Mouse (Mus musculus) kidney, adult 2 months (tissue): ENCODE data around the gene Gm498. TPM values are rescaled to one million over a fixed set of nuclear protein-coding genes. Genes with fewer than 3 reads are reported as not detected.

Experiments
- DNase-seq: peaks from one replicate; pipeline ENCODE4 v3.0.0; 2021
- H3K27ac ChIP-seq: fragments of 200-500 bp; 2 replicates; pipeline ENCODE4 v1.5.1; 2012; ENCODE audit warnings: low read depth, low read length, control low read depth, inconsistent platforms; ENCODE audit not compliant: insufficient read depth
- H3K27me3 ChIP-seq: fragments of 200-500 bp; replicated peaks from 2 replicates; pipeline ENCODE4 v1.6.1; 2012; ENCODE audit warnings: mild to moderate bottlenecking, moderate library complexity, low read length, inconsistent platforms; ENCODE audit not compliant: control insufficient read depth, insufficient read depth
- H3K36me3 ChIP-seq: fragments of 200-500 bp; 2 replicates; pipeline ENCODE4 v1.6.1; 2012; ENCODE audit warnings: mild to moderate bottlenecking, moderate library complexity, low read length, inconsistent platforms; ENCODE audit not compliant: control insufficient read depth, insufficient read depth
- H3K4me1 ChIP-seq: fragments of 200-500 bp; 2 replicates; pipeline ENCODE4 v1.6.1; 2011; ENCODE audit warnings: low read length; ENCODE audit not compliant: control insufficient read depth, insufficient read depth
- H3K4me3 ChIP-seq: fragments of 200-500 bp; 2 replicates; pipeline ENCODE4 v1.5.1; 2011; ENCODE audit warnings: mild to moderate bottlenecking, low read depth, low read length, control low read depth; ENCODE audit not compliant: insufficient read depth
- CTCF ChIP-seq: fragments of 200-500 bp; conservative IDR thresholded peaks from 2 replicates; pipeline ENCODE4 v1.5.1; 2011; ENCODE audit warnings: low read depth, mild to moderate bottlenecking, control low read depth, low read length, moderate library complexity, mixed read lengths; ENCODE audit not compliant: insufficient read depth, insufficient read length
- POLR2A ChIP-seq: fragments of 200-500 bp; IDR thresholded peaks from one replicate; pipeline ENCODE4 v1.6.1; 2011; ENCODE audit warnings: low read depth, low read length, control low read depth
- WGBS: fragments of 180-500 bp; shearing (Covaris S2); methylation state at CpG from one replicate; pipeline ENCODE4 v1.1.7; 2018; 5-methylcytosine and 5-hydroxymethylcytosine counted together
- polyA plus RNA-seq: library from polyadenylated mRNA; depleted of rRNA; stranded (reverse); fragments of >200 nt; gene quantifications from 2 replicates; pipeline ENCODE4 v1.2.3, GENCODE M21; 2012; rRNA removed

Gm498 gene
- polyA plus RNA-seq = not detected in 2 replicates

DNA sequence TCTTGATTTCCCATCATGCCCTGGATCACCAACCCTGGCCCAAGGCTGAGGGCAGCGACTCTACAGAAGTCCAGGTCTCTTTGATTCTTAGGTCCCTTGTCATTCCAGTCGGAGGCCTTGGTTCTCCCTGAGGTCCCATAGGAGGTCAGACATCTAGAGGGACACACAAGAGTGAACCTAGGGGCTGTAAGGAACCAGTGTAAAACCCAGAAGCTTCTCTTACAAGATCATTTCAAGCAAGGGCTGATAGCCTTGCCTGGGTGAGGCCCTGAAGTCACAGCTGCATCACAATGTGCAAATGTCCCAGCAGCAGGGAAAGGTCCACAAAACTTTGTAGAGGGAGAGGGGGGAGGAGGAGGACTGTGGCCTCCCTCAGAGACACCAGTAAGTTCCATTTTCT lies at the start of gene Gm498:
Gene Gm498, plus strand, starts transcription at position 301 of the 400 bp plus-strand sequence.
- DNase-seq = no peak
- Histone ChIP-seq H3K27ac (no peak within 1 kb of the TSS), H3K27me3 (no peaks in the 10 kb centered on the region), H3K4me1 (no peaks in the 10 kb centered on the region), H3K36me3 (no peaks in the 10 kb centered on the region), H3K4me3 (no peak within 1 kb of the TSS)
- no peak for TF ChIP-seq POLR2A
- no peak for TF ChIP-seq CTCF
- whole genome bisulfite sequencing = 93% methylated on average over 2 of the region's 2 CpGs

DNA sequence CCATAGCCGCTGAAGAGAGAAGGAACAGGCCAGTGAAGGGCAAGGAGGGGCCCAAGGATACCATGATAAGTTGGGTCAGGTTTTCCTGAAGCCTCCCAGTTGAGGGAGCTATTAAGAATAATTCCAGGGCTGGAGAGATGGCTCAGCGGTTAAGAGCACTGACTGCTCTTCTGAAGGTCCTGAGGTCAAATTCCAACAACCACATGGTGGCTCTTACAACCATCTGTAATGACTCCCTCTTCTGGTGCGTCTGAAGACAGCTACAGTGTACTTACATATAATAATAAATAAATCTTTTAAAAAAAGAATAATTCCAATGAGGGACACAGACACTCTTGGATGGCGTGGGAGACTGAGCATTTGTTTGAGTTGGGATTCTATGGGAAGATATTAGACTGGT lies 47.4 kb upstream of the Gm498 start:
- WGBS = 62% methylated on average over 4 of the region's 4 CpGs
- DNase-seq = peak; percentile 54
- Histone ChIP-seq H3K27me3 (no peaks in the 10 kb centered on the region), H3K4me1 (peaks cover 19% of the 10 kb centered on the region; the same call in 1 of the 2 replicates), H3K4me3 (no peak overlapping the region), H3K36me3 (peaks cover 3% of the 10 kb centered on the region; the same call in 1 of the 2 replicates), H3K27ac (no peak overlapping the region)
- no peak for TF ChIP-seq POLR2A
- no peak for TF ChIP-seq CTCF

DNA sequence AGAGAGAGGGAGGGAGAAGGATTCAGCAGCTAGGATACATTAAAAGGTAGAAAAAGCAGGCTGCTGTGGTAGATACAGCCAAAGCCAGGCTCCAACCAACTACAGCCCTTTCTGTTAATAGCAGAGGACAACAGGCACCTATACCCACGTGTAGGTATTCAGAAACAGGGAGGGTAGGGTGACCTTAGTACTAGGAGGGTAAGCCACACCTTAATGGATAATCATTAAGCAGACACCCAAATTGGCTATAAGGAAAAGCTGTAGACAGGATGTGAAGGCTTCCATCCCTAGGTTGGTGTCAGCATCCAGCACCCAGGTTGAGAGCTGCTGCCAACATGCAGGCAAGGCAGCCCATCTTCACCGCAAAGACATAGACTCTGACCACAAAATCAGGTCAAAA lies 45.4 kb upstream of the Gm498 start:
- TF ChIP-seq CTCF (no peak), POLR2A (no peak)
- H3K36me3 ChIP-seq = peaks cover 2% of the 10 kb centered on the region; the same call in 1 of the 2 replicates
- WGBS = 55% methylated on average over 2 of the region's 2 CpGs

DNA sequence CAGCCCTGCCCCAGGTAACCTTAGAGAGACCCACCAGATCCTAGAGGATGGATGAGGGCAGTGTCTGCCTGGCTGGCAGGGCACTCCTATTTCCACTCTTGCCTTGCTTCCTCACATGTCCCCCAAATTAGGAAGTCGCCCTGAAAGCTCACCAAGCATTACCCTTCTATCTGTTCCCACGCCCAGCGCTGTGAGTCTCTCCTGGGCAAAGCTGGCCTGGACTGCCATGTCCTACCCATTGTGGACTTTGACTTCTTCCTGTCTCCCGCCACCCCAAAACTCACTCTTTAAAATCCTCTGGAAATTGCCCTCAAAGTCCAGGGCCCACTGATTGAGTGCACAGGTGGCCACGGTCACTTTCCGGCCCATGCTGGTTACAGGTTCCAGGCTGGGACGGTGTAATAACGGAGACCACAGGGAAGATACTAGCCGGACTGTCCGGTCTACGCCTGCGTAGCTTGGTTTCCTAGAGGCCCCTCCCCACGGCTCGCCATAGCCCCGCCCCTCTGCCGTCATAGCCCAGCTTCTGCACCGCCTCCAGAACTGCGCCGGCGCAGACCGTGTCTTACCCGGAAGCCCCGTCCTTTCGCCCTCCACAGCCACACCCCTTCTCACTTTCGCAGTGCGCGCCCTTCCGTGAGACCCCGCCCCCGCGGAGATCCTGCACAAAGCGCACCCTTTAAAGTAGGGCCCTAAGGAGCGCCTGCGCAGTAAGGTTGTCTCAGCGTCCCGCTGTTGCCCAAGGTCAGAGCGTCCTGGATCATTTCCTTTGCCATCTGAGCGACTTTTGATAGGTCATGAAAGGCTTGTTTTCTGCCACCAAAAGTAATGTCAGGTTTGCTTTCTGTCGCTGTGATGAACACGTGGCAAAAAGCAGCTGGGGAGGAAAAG lies 44.0 kb upstream of the Gm498 start, which contains the start of the genes Nadsyn1 and Dhcr7:
Gene Nadsyn1, minus strand, starts transcription at position 475 of the 891 bp plus-strand sequence.
Gene Dhcr7, plus strand, starts transcription at position 771 of the 891 bp plus-strand sequence.
- TF ChIP-seq CTCF (no peak), POLR2A (peak; percentile 89)
- Histone ChIP-seq H3K27ac (peak within 1 kb of the TSS; percentile 95), H3K36me3 (no peaks in the 10 kb centered on the region; the same call in 1 of the 2 replicates), H3K27me3 (no peaks in the 10 kb centered on the region), H3K4me1 (peaks cover 19% of the 10 kb centered on the region; the same call in 1 of the 2 replicates), H3K4me3 (peak within 1 kb of the TSS; percentile 81)
- WGBS = under 1% methylated on average over 40 of the region's 40 CpGs
- DNase-seq = peak; percentile 100

More for the DNA sequence above, 45.4 kb upstream of the Gm498 start:
- H3K27me3 ChIP-seq = no peaks in the 10 kb centered on the region
- DNase-seq = peak; percentile 54
- no peak overlapping the region for H3K4me3 ChIP-seq
- peaks cover 19% of the 10 kb centered on the region; the same call in 1 of the 2 replicates for H3K4me1 ChIP-seq
- H3K27ac ChIP-seq = no peak overlapping the region

DNA sequence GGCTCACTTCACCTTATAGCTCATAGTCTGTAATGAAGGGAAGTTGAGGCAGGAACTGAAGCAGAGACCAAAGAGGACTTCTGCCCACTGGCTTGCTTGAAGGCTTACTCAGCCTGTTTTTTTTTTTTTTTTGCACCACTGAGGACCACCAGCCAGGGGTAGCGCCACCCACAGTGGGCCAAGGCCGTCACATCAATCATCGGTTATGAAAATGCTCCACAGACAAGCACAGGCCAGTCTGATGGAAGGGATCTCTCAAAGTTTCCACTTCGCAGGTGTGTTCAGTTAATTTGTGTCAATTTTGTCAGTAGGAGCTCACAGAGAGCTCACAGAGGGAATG lies 43.4 kb upstream of the Gm498 start:
- Histone ChIP-seq H3K27me3 (no peaks in the 10 kb centered on the region), H3K4me1 (peaks cover 19% of the 10 kb centered on the region; the same call in 1 of the 2 replicates), H3K36me3 (no peaks in the 10 kb centered on the region; the same call in 1 of the 2 replicates), H3K27ac (peak overlapping the region; percentile 95), H3K4me3 (peak overlapping the region; percentile 39)
- peak; percentile 12 for DNase-seq
- 76% methylated on average over 4 of the region's 4 CpGs for WGBS
- TF ChIP-seq POLR2A (no peak), CTCF (no peak)

DNA sequence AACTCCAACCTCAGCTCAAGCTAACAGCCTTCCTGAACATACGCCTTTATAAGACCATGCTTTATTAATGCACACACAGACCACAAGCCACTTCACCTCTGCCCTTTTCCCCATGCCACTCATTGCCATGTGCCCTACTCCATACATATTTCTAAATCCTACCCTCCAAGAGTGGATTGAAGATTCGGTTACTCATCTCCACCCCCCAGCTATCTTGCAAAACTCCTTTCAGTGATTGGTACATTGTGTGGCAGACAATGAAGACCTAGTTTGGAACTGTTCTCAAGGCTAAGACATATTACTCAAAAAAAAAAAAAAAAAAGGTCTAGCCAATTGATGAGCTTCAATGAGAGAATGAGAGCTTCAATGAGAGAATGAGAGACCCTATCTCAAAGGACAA lies 39.7 kb upstream of the Gm498 start:
- Histone ChIP-seq H3K4me3 (no peak overlapping the region), H3K4me1 (peaks cover 11% of the 10 kb centered on the region; the same call in 1 of the 2 replicates), H3K27ac (no peak overlapping the region), H3K27me3 (no peaks in the 10 kb centered on the region), H3K36me3 (no peaks in the 10 kb centered on the region)
- WGBS = 93% methylated on average over 2 of the region's 2 CpGs
- no peak for TF ChIP-seq POLR2A
- no peak for TF ChIP-seq CTCF
- no peak for DNase-seq
